Mouse (Mus musculus) lung, postnatal 0 days (tissue): ENCODE results near the gene Nphp4.

Source experiments
- CTCF ChIP-seq: IDR thresholded peaks from 2 replicates; pipeline ENCODE4 v1.5.1; 2016; ENCODE audit warnings: antibody characterized with exemption, mild to moderate bottlenecking
- EP300 ChIP-seq: IDR thresholded peaks from 2 replicates; pipeline ENCODE4 v1.6.1; 2016; ENCODE audit warnings: antibody characterized with exemption, mild to moderate bottlenecking, control low read depth

DNA sequence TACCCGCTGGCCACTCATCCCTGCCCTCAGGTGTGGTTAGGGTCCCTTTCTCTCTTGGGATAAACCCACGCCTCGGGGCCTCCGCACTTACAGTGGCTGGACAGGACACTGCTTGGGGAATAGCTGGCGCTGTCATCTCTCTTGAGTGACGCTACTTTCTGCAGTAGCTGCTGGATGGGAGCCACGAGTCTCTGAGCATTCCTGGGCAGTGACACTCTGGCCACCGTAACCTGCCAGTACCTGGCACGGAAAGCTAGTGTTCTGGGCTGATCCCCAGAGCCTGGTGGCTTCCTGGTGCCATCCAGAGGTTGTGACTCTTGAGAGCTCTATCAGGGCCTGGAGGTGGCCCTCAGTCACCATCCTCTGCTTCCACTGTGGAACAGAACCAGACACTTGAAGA lies 13.4 kb upstream of the Nphp4 start:
- TF ChIP-seq EP300 (no peak), CTCF (no peak)
